ENCODE assay signal across 23 mouse cellular contexts in the genomic region with DNA sequence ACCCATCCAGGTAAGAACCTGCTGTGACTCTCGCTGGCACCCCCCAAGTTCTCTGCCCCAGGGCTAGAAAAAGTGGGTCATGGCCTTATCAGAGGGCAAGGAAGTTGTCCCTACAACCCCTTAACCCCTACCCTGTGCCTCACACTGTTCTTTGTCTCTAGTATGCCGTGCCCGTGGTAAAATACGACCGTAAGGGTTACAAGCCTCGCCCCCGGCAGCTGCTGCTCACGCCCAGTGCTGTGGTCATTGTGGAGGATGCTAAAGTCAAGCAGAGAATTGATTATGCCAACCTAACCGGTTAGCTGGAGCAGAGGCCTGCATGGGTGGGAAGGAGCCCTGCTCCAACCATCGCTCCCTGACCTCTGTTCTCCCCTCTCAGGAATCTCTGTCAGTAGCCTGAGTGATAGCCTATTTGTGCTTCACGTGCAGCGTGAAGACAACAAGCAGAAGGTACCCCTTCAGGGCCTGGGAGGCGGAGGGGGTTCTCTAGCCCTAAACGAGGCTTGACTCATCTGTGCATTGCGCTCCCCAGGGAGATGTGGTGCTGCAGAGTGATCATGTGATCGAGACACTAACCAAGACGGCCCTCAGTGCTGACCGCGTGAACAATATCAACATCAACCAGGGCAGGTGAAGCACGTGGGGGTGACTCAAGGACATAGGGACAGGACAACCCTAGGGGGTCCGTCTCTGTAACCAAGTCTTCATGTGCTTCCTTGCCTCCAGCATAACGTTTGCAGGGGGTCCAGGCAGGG. TPM values are rescaled to one million over a fixed set of nuclear protein-coding genes. Genes with fewer than 3 reads are reported as not detected.
DNase-seq lines count a peak whose midpoint lies in the region; ATAC-seq and TF ChIP-seq lines count a peak whose summit lies in the region.
"Had no signal": no experiment of that assay in that cellular context is flagged by ENCODE, and none has a peak within 500 bp of the region (broad histone marks: within the 10 kb centered on the region; RNA-seq: fewer than 3 reads in every experiment).

No protein-coding gene starts in this region.

- no peak overlapping the region for H3K4me2 ChIP-seq in heart, embryonic 12.5 days
- no peak overlapping the region for H3K4me2 ChIP-seq in heart, embryonic 11.5 days
- no peak overlapping the region for H3K4me2 ChIP-seq in kidney, embryonic 15.5 days
- H3K4me2 ChIP-seq in myocyte (ENCODE audit: low read depth): no peak overlapping the region
- H3K4me2 ChIP-seq: embryonic facial prominence, embryonic 12.5 days; forebrain, embryonic 12.5 days had no signal

- peaks cover 74% of the 10 kb centered on the region for H3K36me3 ChIP-seq in heart, embryonic 12.5 days
- H3K36me3 ChIP-seq in heart, embryonic 11.5 days (ENCODE audit: control insufficient read depth, insufficient read depth, low read length): peaks cover 50% of the 10 kb centered on the region
- peaks cover 70% of the 10 kb centered on the region for H3K36me3 ChIP-seq in kidney, embryonic 15.5 days
- peaks cover 47% of the 10 kb centered on the region for H3K36me3 ChIP-seq in myocyte (ENCODE audit: control insufficient read depth, insufficient read depth)

- no peak overlapping the region for H3K4me3 ChIP-seq in heart, embryonic 12.5 days
- H3K4me3 ChIP-seq in heart, embryonic 11.5 days (ENCODE audit: low read depth, low read length): no peak overlapping the region
- no peak overlapping the region for H3K4me3 ChIP-seq in kidney, embryonic 15.5 days (replicated peaks)
- no peak overlapping the region for H3K4me3 ChIP-seq in myocyte
- H3K4me3 ChIP-seq: embryonic facial prominence, embryonic 10.5 days; embryonic facial prominence, embryonic 12.5 days; forebrain, embryonic 10.5 days; forebrain, embryonic 12.5 days had no signal

- DNase-seq in kidney, postnatal 4 days: no peak
- DNase-seq in gastrocnemius, adult 18-20 months (ENCODE audit: low spot score): no peak
- DNase-seq: adrenal gland, adult 8-10 months; adrenal gland, postnatal 14 days; adrenal gland, postnatal 36 days; cerebellum, adult 11-12 months; cerebellum, adult 2 months; cerebellum, adult 9-10 months; cerebellum, postnatal 10 days; cerebellum, postnatal 25 days had no signal

- H3K27ac ChIP-seq in heart, embryonic 12.5 days (ENCODE audit: poor library complexity, severe bottlenecking): no peak overlapping the region
- H3K27ac ChIP-seq in heart, embryonic 11.5 days (ENCODE audit: low read depth, low read length): no peak overlapping the region
- no peak overlapping the region for H3K27ac ChIP-seq in kidney, embryonic 15.5 days
- H3K27ac ChIP-seq: embryonic facial prominence, embryonic 10.5 days; embryonic facial prominence, embryonic 12.5 days; forebrain, embryonic 10.5 days; forebrain, embryonic 12.5 days had no signal

- H3K79me2 ChIP-seq in myocyte (ENCODE audit: control insufficient read depth, insufficient read depth): no peaks in the 10 kb centered on the region

- H3ac ChIP-seq in myocyte (ENCODE audit: control insufficient read depth, insufficient read length): no peak overlapping the region

- no peaks in the 10 kb centered on the region for H3K4me1 ChIP-seq in heart, embryonic 12.5 days (replicated peaks)
- no peaks in the 10 kb centered on the region for H3K4me1 ChIP-seq in heart, embryonic 11.5 days (ENCODE audit: control insufficient read depth, insufficient read depth, low read length)
- no peaks in the 10 kb centered on the region for H3K4me1 ChIP-seq in kidney, embryonic 15.5 days
- H3K4me1 ChIP-seq: embryonic facial prominence, embryonic 10.5 days; embryonic facial prominence, embryonic 12.5 days; forebrain, embryonic 10.5 days; forebrain, embryonic 12.5 days had no signal

- H3K9me3 ChIP-seq in heart, embryonic 12.5 days (replicated peaks): no peaks in the 10 kb centered on the region
- H3K9me3 ChIP-seq in heart, embryonic 11.5 days (replicated peaks; ENCODE audit: control insufficient read depth, low read length): no peaks in the 10 kb centered on the region
- no peaks in the 10 kb centered on the region for H3K9me3 ChIP-seq in kidney, embryonic 15.5 days (replicated peaks)
- H3K9me3 ChIP-seq: embryonic facial prominence, embryonic 10.5 days; embryonic facial prominence, embryonic 12.5 days; forebrain, embryonic 10.5 days; forebrain, embryonic 12.5 days; G1E had no signal

- no peaks in the 10 kb centered on the region for H3K27me3 ChIP-seq in heart, embryonic 12.5 days (replicated peaks)
- H3K27me3 ChIP-seq in heart, embryonic 11.5 days (ENCODE audit: control insufficient read depth, insufficient read depth, low read length): no peaks in the 10 kb centered on the region
- H3K27me3 ChIP-seq in kidney, embryonic 15.5 days: no peaks in the 10 kb centered on the region
- no peaks in the 10 kb centered on the region for H3K27me3 ChIP-seq in myocyte (ENCODE audit: control insufficient read depth, insufficient read depth, insufficient read length)
- H3K27me3 ChIP-seq: embryonic facial prominence, embryonic 12.5 days; forebrain, embryonic 12.5 days; Patski had no signal

- 89% methylated on average over 22 of the region's 22 CpGs for WGBS in heart, embryonic 12.5 days
- WGBS in heart, embryonic 11.5 days (ENCODE audit: insufficient replicate concordance): 87% methylated on average over 22 of the region's 22 CpGs
- WGBS in kidney, embryonic 15.5 days: 72% methylated on average over 22 of the region's 22 CpGs

- 0 out of 2 replicates have a peak, but pooled peaks have one; percentile 15 for ATAC-seq in heart, embryonic 12.5 days (ENCODE audit: insufficient number of reproducible peaks, low FRiP score)
- no peak for ATAC-seq in heart, embryonic 11.5 days (replicated peaks; ENCODE audit: insufficient number of reproducible peaks, low FRiP score, low TSS enrichment)
- 0 out of 2 replicates have a peak, but pooled peaks have one; percentile 29 for ATAC-seq in kidney, embryonic 15.5 days (replicated peaks; ENCODE audit: low FRiP score)
- ATAC-seq: activated CD4-positive, CD25-positive, alpha-beta regulatory T cell, adult 4 months; forebrain, embryonic 14.5 days; forebrain, embryonic 16.5 days; Patski had no signal

- TF ChIP-seq POLR2A in myocyte (IDR thresholded peaks at IDR 0.05; ENCODE audit: insufficient read length, low read depth): no peak

- no peak overlapping the region for H3K9ac ChIP-seq in heart, embryonic 12.5 days
- no peak overlapping the region for H3K9ac ChIP-seq in heart, embryonic 11.5 days (ENCODE audit: low read depth, low read length)
- H3K9ac ChIP-seq in kidney, embryonic 15.5 days: no peak overlapping the region
- H3K9ac ChIP-seq: embryonic facial prominence, embryonic 12.5 days; forebrain, embryonic 12.5 days had no signal

TF ChIP-seq in myocyte, 11 proteins besides CTCF, POLR2A, EP300 and RAD21:
- TF ChIP-seq TCF12 (IDR thresholded peaks at IDR 0.05; ENCODE audit: insufficient read depth, poor library complexity, severe bottlenecking) (no peak), MYOG (IDR thresholded peaks at IDR 0.05; ENCODE audit: control insufficient read depth in 1 of 3, insufficient read depth in 1 of 3, insufficient read length in 2 of 3, low read depth in 2 of 3) (peak in 2 of 3 experiments; percentile 65 to 77), MAX (IDR thresholded peaks at IDR 0.05; ENCODE audit: low read depth) (no peak), MYOD1 (IDR thresholded peaks at IDR 0.05; ENCODE audit: control insufficient read depth in 1 of 3, insufficient read length in 2 of 3, low read depth in 2 of 3) (peak in 1 of 3 experiments; percentile 48)

RNA-seq across cellular contexts. Expression of a gene that starts 7.5 kb away (rescaled TPM):
- 110 and 111 TPM in 2 replicates for polyA plus RNA-seq in heart, embryonic 12.5 days (2016; fragmentation: Nextera tagmentation; extraction: Ambion mirVana)
- polyA plus RNA-seq in heart, embryonic 11.5 days (2014; fragmentation: Nextera tagmentation; extraction: Ambion mirVana): 90.3 and 97.4 TPM in 2 replicates
- 119 and 131 TPM in 2 replicates for polyA plus RNA-seq in kidney, embryonic 15.5 days (2015; fragmentation: Nextera tagmentation; extraction: Ambion mirVana)
- polyA plus RNA-seq in myocyte (2012; fragmentation: generic; extraction: Trizol): 34.5 TPM
- total RNA-seq in gastrocnemius, adult 18-20 months (2021): 10 to 100 TPM; 50.3 to 60.6 TPM

RNA-seq across cellular contexts. Expression of a gene that starts 21.3 kb away (rescaled TPM):
- 72.3 and 76.7 TPM in 2 replicates for polyA plus RNA-seq in heart, embryonic 12.5 days (2016; fragmentation: Nextera tagmentation; extraction: Ambion mirVana)
- polyA plus RNA-seq in heart, embryonic 11.5 days (2014; fragmentation: Nextera tagmentation; extraction: Ambion mirVana): 33.0 and 54.5 TPM in 2 replicates
- polyA plus RNA-seq in kidney, embryonic 15.5 days (2015; fragmentation: Nextera tagmentation; extraction: Ambion mirVana): 59.8 and 67.6 TPM in 2 replicates
- polyA plus RNA-seq in myocyte (2012; fragmentation: generic; extraction: Trizol): 177 TPM
- 10 to 100 TPM; 32.6 to 40.7 TPM for total RNA-seq in gastrocnemius, adult 18-20 months (2021)

RNA-seq across cellular contexts. Expression of a gene that starts 40.8 kb away (rescaled TPM):
- 17.3 and 17.5 TPM in 2 replicates for polyA plus RNA-seq in heart, embryonic 12.5 days (2016; fragmentation: Nextera tagmentation; extraction: Ambion mirVana)
- polyA plus RNA-seq in heart, embryonic 11.5 days (2014; fragmentation: Nextera tagmentation; extraction: Ambion mirVana): 19.7 and 21.0 TPM in 2 replicates
- 26.6 and 28.7 TPM in 2 replicates for polyA plus RNA-seq in kidney, embryonic 15.5 days (2015; fragmentation: Nextera tagmentation; extraction: Ambion mirVana)
- polyA plus RNA-seq in myocyte (2012; fragmentation: generic; extraction: Trizol): 20.7 TPM
- 10 to 100 TPM; 24.6 to 25.0 TPM for total RNA-seq in gastrocnemius, adult 18-20 months (2021)
